Mouse (Mus musculus) embryonic facial prominence, embryonic 14.5 days (tissue): ENCODE data around the gene Enox1. TPM values are rescaled to one million over a fixed set of nuclear protein-coding genes. Genes with fewer than 3 reads are reported as not detected.

ENCODE experiments used
- ATAC-seq: fragments of 200-750 bp; cut with Nextera tagmentation; 2 replicates; pipeline ENCODE4 v1.8.0; 2017; ENCODE audit warnings: low read depth, moderate number of reproducible peaks, moderate TSS enrichment
- DNase-seq: peaks from one replicate; pipeline ENCODE4 v3.0.0-alpha.2; 2015; ENCODE audit warnings: low spot score
- H3K27ac ChIP-seq: fragments of 300-500 bp; sonication (generic); replicated peaks from 2 replicates; pipeline ENCODE4 v1.5.1; 2014; ENCODE audit warnings: low read depth, mild to moderate bottlenecking, low read length, moderate library complexity
- H3K27me3 ChIP-seq: fragments of 300-500 bp; sonication (generic); replicated peaks from 2 replicates; pipeline ENCODE4 v1.6.1; 2014; ENCODE audit warnings: low read length; ENCODE audit not compliant: control insufficient read depth, insufficient read depth
- H3K36me3 ChIP-seq: fragments of 300-500 bp; sonication (generic); 2 replicates; pipeline ENCODE4 v1.6.1; 2014; ENCODE audit warnings: low read length, mixed read lengths; ENCODE audit not compliant: control insufficient read depth, insufficient read depth
- H3K4me1 ChIP-seq: fragments of 300-500 bp; sonication (generic); 2 replicates; pipeline ENCODE4 v1.6.1; 2014; ENCODE audit warnings: antibody characterized with exemption, low read length; ENCODE audit not compliant: control insufficient read depth, insufficient read depth
- H3K4me2 ChIP-seq: fragments of 300-500 bp; sonication (generic); 2 replicates; pipeline ENCODE4 v1.6.1; 2014; ENCODE audit warnings: low read depth, mild to moderate bottlenecking, low read length, moderate library complexity, mixed read lengths
- H3K4me3 ChIP-seq: fragments of 300-500 bp; sonication (generic); 2 replicates; pipeline ENCODE4 v1.5.1; 2014; ENCODE audit warnings: low read depth, mild to moderate bottlenecking, low read length
- H3K9ac ChIP-seq: fragments of 300-500 bp; sonication (generic); 2 replicates; pipeline ENCODE4 v1.6.1; 2014; ENCODE audit warnings: low read depth, mild to moderate bottlenecking, low read length, moderate library complexity, mixed read lengths
- H3K9me3 ChIP-seq: fragments of 300-500 bp; sonication (generic); 2 replicates; pipeline ENCODE4 v1.6.1; 2016; ENCODE audit warnings: low read length; ENCODE audit not compliant: control insufficient read depth
- whole genome bisulfite sequencing: fragments of 180-500 bp; shearing (Covaris S2); extraction: QIAGEN DNeasy Blood & Tissue Kit; methylation state at CpG from one replicate; pipeline ENCODE4 v1.1.7; 2014; 5-methylcytosine and 5-hydroxymethylcytosine counted together
- polyA plus RNA-seq: library from polyadenylated mRNA; unstranded; fragments of >200 nt; fragmentation: Nextera tagmentation; extraction: Ambion mirVana; gene quantifications from 2 replicates; pipeline ENCODE4 v1.2.1, GENCODE M21; 2014

Gene Enox1
- polyA plus RNA-seq, 1 experiment from 2014 or later, result 14.1 TPM

DNA sequence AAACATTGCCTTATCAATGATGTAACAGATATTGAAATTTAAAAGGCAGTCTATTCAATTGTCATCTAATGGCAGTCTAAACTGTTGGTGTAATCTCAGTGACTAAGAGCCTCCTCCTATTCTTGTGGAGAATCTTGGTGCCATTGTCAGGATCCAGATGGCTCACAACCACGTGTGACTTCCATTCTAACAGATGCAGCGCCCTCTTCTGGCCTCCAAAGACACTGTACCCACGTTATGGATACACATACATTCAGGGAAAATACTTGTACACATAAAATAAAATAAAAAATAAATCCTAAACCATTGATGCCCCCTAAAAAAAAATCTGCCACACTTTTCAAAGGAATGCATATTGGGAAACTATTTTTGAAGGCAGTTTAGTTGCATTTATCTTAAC lies 216.6 kb downstream of the Enox1 start:
- ATAC-seq (no peak), DNase-seq (no peak)
- Histone ChIP-seq H3K9me3 (no peaks in the 10 kb centered on the region), H3K4me1 (peaks cover 5% of the 10 kb centered on the region; the same call in 1 of the 2 replicates), H3K4me3 (no peak overlapping the region), H3K27me3 (no peaks in the 10 kb centered on the region), H3K4me2 (no peak overlapping the region), H3K9ac (no peak overlapping the region), H3K27ac (no peak overlapping the region), H3K36me3 (no peaks in the 10 kb centered on the region)
- 69% methylated on average over 3 of the region's 3 CpGs for WGBS

DNA sequence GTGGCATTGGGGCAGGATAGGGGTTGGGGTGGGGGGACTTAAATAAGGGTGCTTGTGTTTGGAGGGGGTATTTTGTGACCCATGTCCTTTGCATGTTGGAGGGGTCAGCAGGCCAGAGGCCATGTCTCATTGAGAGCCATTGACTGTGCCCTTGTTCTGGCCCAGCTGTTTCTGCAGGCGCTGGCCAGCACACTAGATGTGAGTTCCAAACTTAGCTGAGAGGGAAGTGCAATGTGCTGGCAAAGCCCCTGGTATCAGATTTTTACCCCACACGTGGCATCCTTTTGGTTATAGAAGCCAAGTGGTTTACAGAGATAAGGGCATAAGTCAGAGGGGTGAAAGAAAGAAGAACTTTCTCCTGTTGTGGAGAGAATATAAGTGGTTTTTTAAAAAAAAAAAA lies 218.5 kb downstream of the Enox1 start:
- H3K9me3 ChIP-seq, result no peaks in the 10 kb centered on the region
- no peak overlapping the region for H3K4me3 ChIP-seq
- peaks cover 8% of the 10 kb centered on the region; the same call in 1 of the 2 replicates for H3K4me1 ChIP-seq
- H3K27me3 ChIP-seq, result no peaks in the 10 kb centered on the region
- H3K4me2 ChIP-seq, result no peak overlapping the region
- DNase-seq, result no peak
- no peak for ATAC-seq
- H3K9ac ChIP-seq, result no peak overlapping the region
- H3K27ac ChIP-seq, result no peak overlapping the region
- H3K36me3 ChIP-seq, result no peaks in the 10 kb centered on the region
- 24% methylated on average over 2 of the region's 2 CpGs for WGBS

DNA sequence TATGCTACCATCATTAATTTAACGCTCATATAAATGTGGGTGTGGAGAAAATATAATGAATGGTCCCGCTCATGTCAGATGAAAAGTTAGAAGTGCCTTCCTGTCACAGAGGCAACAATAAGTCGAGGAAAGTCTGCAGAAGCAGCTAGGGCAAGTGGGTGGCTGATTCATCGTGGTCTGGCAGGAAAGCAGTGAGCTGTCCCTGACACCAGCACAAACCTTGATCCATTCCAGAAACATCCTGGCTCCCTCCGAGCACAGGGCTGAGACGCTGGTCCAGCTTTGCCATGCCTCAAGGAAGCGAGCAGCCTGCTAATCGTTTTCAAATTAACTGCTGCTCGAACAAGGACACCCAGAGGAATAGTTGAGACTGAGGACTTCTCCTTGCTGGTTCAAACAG lies 219.1 kb downstream of the Enox1 start:
- DNase-seq, result no peak

DNA sequence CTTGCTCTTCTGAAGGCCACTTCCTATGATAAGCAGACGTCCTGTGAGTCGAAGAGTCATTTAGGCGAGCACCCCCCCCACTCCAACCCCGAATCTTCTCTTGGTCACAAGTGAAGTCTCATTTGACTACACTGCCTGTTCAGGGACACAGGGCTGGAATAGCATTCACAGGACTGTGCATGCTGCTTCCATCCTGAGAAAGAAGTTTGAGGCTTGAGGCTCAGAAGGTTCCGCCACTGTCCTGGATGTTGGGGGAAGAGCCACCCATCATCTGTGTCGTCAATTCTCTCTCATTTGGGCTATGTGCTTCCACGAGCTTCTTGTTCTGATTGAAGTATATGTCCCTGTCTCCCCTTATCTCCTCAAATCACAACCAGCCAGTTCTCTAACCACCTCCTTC lies 220.2 kb downstream of the Enox1 start:
- ATAC-seq, result no peak

More for the DNA sequence above, 219.1 kb downstream of the Enox1 start:
- Histone ChIP-seq H3K4me2 (no peak overlapping the region), H3K27ac (no peak overlapping the region), H3K4me1 (peaks cover 8% of the 10 kb centered on the region; the same call in 1 of the 2 replicates), H3K4me3 (no peak overlapping the region), H3K36me3 (no peaks in the 10 kb centered on the region), H3K9ac (no peak overlapping the region), H3K9me3 (no peaks in the 10 kb centered on the region), H3K27me3 (no peaks in the 10 kb centered on the region)
- WGBS, result 42% methylated on average over 9 of the region's 9 CpGs
- no peak for ATAC-seq

DNA sequence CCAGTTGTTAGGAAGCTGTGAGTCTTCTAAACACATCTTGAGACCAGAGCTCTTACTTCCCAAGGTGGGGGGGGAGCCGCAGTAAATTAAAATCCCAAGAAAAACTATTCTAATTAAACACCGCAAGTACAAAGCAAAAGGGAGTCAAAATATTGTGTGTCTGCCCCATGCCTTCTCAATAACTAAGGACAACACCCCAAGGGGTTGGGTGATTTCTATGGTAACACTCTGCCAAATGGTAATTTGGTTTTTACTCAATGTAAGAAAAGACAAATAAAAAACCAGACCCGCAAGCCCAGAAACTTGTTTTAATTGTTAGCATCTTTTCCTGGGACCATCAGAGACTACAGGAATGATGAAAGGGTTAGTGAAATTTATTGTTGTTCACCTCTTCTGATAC lies 220.9 kb downstream of the Enox1 start:
- Histone ChIP-seq H3K4me3 (no peak overlapping the region), H3K4me1 (peaks cover 8% of the 10 kb centered on the region; the same call in 1 of the 2 replicates), H3K27ac (no peak overlapping the region), H3K4me2 (no peak overlapping the region), H3K9ac (no peak overlapping the region), H3K27me3 (no peaks in the 10 kb centered on the region), H3K9me3 (no peaks in the 10 kb centered on the region), H3K36me3 (no peaks in the 10 kb centered on the region)
- WGBS, result 64% methylated on average over 3 of the region's 3 CpGs
- DNase-seq (no peak), ATAC-seq (no peak)

More for the DNA sequence above, 220.2 kb downstream of the Enox1 start:
- H3K4me2 ChIP-seq, result no peak overlapping the region
- H3K27ac ChIP-seq, result no peak overlapping the region
- H3K4me3 ChIP-seq, result no peak overlapping the region
- H3K9me3 ChIP-seq, result no peaks in the 10 kb centered on the region
- H3K27me3 ChIP-seq, result no peaks in the 10 kb centered on the region
- WGBS, result 78% methylated on average over 7 of the region's 7 CpGs
- H3K36me3 ChIP-seq, result no peaks in the 10 kb centered on the region
- H3K9ac ChIP-seq, result no peak overlapping the region
- peaks cover 8% of the 10 kb centered on the region; the same call in 1 of the 2 replicates for H3K4me1 ChIP-seq
- no peak for DNase-seq

DNA sequence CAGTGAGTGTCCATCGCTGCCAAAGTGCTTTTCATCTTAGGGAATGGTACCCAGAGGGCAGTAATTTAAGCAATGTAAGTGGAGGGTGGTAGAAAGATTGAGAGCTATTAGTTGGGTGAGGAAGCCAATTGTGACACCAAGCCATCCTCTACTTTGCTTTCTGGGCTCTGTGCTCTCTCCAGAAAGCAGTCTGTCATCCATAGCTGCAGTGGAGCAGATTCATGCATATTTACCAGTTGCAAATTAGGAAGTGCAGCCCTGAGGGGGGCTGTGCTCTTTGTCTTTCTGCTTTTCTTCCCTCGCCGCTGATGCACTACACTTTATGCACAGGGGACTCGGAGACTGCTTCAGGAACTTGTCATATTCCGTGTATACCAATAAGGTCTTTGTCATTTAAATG lies 221.3 kb downstream of the Enox1 start:
- no peak overlapping the region for H3K27ac ChIP-seq
- peak; percentile 43 for DNase-seq

DNA sequence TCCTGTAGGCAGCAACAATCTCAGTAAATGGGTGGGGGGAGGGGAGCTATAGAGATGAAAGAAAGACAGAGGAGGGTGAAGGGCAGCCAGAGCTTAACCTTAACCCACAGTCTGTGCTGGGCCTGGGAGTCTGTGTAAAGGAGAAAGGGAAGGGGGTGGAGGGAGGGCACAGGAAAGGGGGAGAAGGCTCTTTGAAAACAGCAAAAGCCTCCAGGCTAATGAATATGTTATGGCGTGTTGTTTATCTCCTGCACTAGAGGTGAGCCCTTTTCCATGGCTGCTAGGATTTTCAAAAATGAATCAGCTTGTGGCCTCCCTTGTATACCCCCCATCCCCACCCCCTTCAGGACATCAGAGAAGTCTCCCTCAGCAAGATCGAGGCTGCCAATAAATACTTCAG lies 225.0 kb downstream of the Enox1 start:
- DNase-seq, result no peak
- Histone ChIP-seq H3K4me1 (peaks cover 8% of the 10 kb centered on the region; the same call in 1 of the 2 replicates), H3K9ac (no peak overlapping the region), H3K36me3 (no peaks in the 10 kb centered on the region), H3K4me3 (no peak overlapping the region), H3K27ac (no peak overlapping the region), H3K4me2 (no peak overlapping the region), H3K27me3 (no peaks in the 10 kb centered on the region), H3K9me3 (no peaks in the 10 kb centered on the region)
- WGBS, result 19% methylated on average over 2 of the region's 2 CpGs
- ATAC-seq, result 0 out of 2 replicates have a peak, but pooled peaks have one; percentile 4

More for the DNA sequence above, 221.3 kb downstream of the Enox1 start:
- ATAC-seq, result no peak
- Histone ChIP-seq H3K4me3 (no peak overlapping the region), H3K4me1 (peaks cover 8% of the 10 kb centered on the region; the same call in 1 of the 2 replicates), H3K4me2 (no peak overlapping the region), H3K9ac (no peak overlapping the region), H3K36me3 (no peaks in the 10 kb centered on the region), H3K9me3 (no peaks in the 10 kb centered on the region), H3K27me3 (no peaks in the 10 kb centered on the region)
- WGBS, result 41% methylated on average over 5 of the region's 5 CpGs

DNA sequence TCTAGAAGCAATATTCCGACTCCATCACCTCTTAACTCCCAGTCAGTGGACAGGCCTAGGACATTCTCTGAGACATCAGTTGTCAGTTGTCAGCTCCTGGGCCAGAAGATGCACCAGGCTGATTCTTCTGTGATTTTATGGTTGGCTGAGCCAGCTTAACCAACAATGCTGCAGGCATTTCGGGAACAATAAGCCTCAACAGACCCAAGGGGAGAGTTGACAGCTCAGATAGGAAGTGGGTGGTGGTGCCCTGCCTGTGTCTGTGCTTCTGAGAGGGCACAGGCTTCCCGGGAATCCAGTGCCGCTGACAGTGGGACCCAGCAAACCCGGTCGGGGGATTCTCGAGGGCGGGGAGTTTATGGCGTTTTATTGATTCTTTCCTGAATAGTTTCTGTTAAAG lies 229.1 kb downstream of the Enox1 start:
- Histone ChIP-seq H3K4me1 (no peaks in the 10 kb centered on the region), H3K9me3 (no peaks in the 10 kb centered on the region), H3K4me3 (no peak overlapping the region), H3K27ac (no peak overlapping the region), H3K9ac (no peak overlapping the region), H3K36me3 (no peaks in the 10 kb centered on the region), H3K4me2 (no peak overlapping the region), H3K27me3 (no peaks in the 10 kb centered on the region)
- WGBS, result 49% methylated on average over 9 of the region's 9 CpGs
- ATAC-seq (0 out of 2 replicates have a peak, but pooled peaks have one; percentile 33), DNase-seq (no peak)

DNA sequence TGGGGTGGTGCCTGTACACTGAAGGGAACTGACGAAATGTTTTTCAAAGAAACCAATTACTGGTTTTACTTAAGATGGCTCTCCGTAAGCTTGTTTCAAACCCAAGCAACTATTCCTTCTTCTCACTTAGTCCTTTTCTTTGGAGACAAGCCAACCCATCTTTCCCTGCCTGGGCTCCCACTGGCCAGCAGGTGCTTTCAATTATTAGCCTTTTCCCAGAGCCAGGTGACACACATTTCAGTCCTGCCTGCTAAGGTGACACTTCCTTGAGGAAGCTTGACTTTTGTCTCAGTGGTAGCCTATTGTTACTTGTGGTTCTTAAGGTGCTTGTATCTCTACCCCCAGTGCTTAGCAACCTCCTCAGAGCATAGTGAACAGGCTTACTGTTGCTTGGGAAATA lies 231.3 kb downstream of the Enox1 start:
- no peaks in the 10 kb centered on the region for H3K27me3 ChIP-seq
- H3K27ac ChIP-seq, result no peak overlapping the region
- DNase-seq (no peak), ATAC-seq (no peak)
- H3K4me2 ChIP-seq, result no peak overlapping the region
- H3K4me1 ChIP-seq, result no peaks in the 10 kb centered on the region
- H3K36me3 ChIP-seq, result no peaks in the 10 kb centered on the region
- 83% methylated on average over 2 of the region's 2 CpGs for WGBS
- H3K9ac ChIP-seq, result no peak overlapping the region
- H3K9me3 ChIP-seq, result no peaks in the 10 kb centered on the region
- no peak overlapping the region for H3K4me3 ChIP-seq
